Mouse (Mus musculus): ENCODE measurements around the gene Mlxipl. TPM values are rescaled to one million over a fixed set of nuclear protein-coding genes. Genes with fewer than 3 reads are reported as not detected.

Mlxipl gene
- total and polyA plus RNA-seq, 3 experiments: 0.22 TPM; not detected in 2

DNA sequence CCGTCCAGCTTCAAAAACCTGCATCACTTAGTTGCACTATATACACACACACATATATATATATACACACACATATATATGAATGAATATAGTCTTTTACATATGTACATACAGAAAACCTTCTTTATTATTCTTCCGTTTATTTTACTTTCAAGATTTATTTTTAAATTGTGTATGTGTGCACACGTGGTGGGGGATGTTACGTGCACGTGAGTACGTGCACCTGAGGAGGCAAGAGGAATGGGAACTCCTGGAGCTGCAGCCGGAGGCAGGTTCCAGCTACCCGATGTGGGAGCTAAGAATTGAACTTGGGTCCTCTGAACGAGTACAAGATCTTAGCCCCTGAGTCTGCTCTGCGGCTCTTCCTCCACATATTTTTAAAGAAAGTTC is 96.5 kb downstream of the Mlxipl start:
- TF ChIP-seq GATA1 (IDR thresholded peaks at IDR 0.05; ENCODE audit: borderline replicate concordance, low read length): no peak
- no peak for TF ChIP-seq GATA2 (IDR thresholded peaks at IDR 0.05; ENCODE audit: borderline replicate concordance, low read depth, low read length)
- TF ChIP-seq CTCF (IDR thresholded peaks at IDR 0.05; ENCODE audit: low read depth, low read length): no peak
- H3K36me3 ChIP-seq (replicated peaks): peaks cover 49% of the 10 kb centered on the region
- no peak for ATAC-seq (ENCODE audit: extremely low read depth, insufficient number of reproducible peaks, low FRiP score, poor library complexity, severe bottlenecking)
- H3K27me3 ChIP-seq (ENCODE audit: insufficient read depth, low read length): no peaks in the 10 kb centered on the region
- no peak for DNase-seq (ENCODE audit: low spot score)
- H3K4me1 ChIP-seq (ENCODE audit: insufficient read depth, low read depth, low read length): peaks cover 26% of the 10 kb centered on the region
- peak overlapping the region; percentile 97 for H3K4me3 ChIP-seq (ENCODE audit: low read depth, low read length)
- peaks cover 6% of the 10 kb centered on the region for H3K9me3 ChIP-seq (replicated peaks)

GRCm38 (mm10) chr5:135186621-135187348 is 97.1 kb downstream of the Mlxipl start, which contains the start of gene Baz1b:
Gene Baz1b (plus strand): TSS chr5:135187264.
- Histone ChIP-seq H3K36me3 (replicated peaks) (peaks cover 48% of the 10 kb centered on the region), H3K27me3 (ENCODE audit: insufficient read depth, low read length) (no peaks in the 10 kb centered on the region), H3K9me3 (replicated peaks) (peaks cover 6% of the 10 kb centered on the region), H3K4me1 (ENCODE audit: insufficient read depth, low read depth, low read length) (peaks cover 30% of the 10 kb centered on the region), H3K4me3 (ENCODE audit: low read depth, low read length) (peak within 1 kb of the TSS; percentile 97)
- DNase-seq (ENCODE audit: low spot score): peak; percentile 97
- TF ChIP-seq CTCF (IDR thresholded peaks at IDR 0.05; ENCODE audit: low read depth, low read length) (no peak), GATA1 (IDR thresholded peaks at IDR 0.05; ENCODE audit: borderline replicate concordance, low read length) (no peak), GATA2 (IDR thresholded peaks at IDR 0.05; ENCODE audit: borderline replicate concordance, low read depth, low read length) (no peak), POLR2AphosphoS5 (IDR thresholded peaks at IDR 0.05; ENCODE audit: insufficient replicate concordance, low read depth, low read length) (no peak), TAL1 (conservative IDR thresholded peaks at IDR 0.05; ENCODE audit: low read depth, low read length) (no peak)
- ATAC-seq (ENCODE audit: extremely low read depth, insufficient number of reproducible peaks, low FRiP score, poor library complexity, severe bottlenecking): peak; percentile 93

- Histone ChIP-seq H3K9me3 (replicated peaks) (peaks cover 6% of the 10 kb centered on the region), H3K27me3 (ENCODE audit: insufficient read depth, low read length) (no peaks in the 10 kb centered on the region), H3K4me1 (ENCODE audit: insufficient read depth, low read depth, low read length) (peaks cover 32% of the 10 kb centered on the region), H3K36me3 (replicated peaks) (peaks cover 46% of the 10 kb centered on the region), H3K4me3 (ENCODE audit: low read depth, low read length) (peak overlapping the region; percentile 97)
- TF ChIP-seq CTCF (IDR thresholded peaks at IDR 0.05; ENCODE audit: low read depth, low read length) (no peak), GATA1 (IDR thresholded peaks at IDR 0.05; ENCODE audit: borderline replicate concordance, low read length) (no peak), TAL1 (conservative IDR thresholded peaks at IDR 0.05; ENCODE audit: low read depth, low read length) (no peak), POLR2AphosphoS5 (IDR thresholded peaks at IDR 0.05; ENCODE audit: insufficient replicate concordance, low read depth, low read length) (no peak), GATA2 (IDR thresholded peaks at IDR 0.05; ENCODE audit: borderline replicate concordance, low read depth, low read length) (no peak)
- DNase-seq (ENCODE audit: low spot score): peak; percentile 18
- ATAC-seq (ENCODE audit: extremely low read depth, insufficient number of reproducible peaks, low FRiP score, poor library complexity, severe bottlenecking): no peak
Observed at GRCm38 (mm10) chr5:135187349-135188213, 97.9 kb downstream of the Mlxipl start.

Other genes starting within 250 kb of the Mlxipl start
- not detected in 2 replicates for gene Tmem270, start 183.2 kb upstream of the Mlxipl start, total RNA-seq (2014; fragmentation: Nextera tagmentation)
- gene Tmem270, start 183.2 kb upstream of the Mlxipl start, total RNA-seq (2017): not detected in 2 replicates
- not detected in 2 replicates for gene Tmem270, start 183.2 kb upstream of the Mlxipl start, polyA plus RNA-seq (2012)
- 41.2 TPM in 1 of 2 replicates, not detected in the other for gene Cldn13, start 174.4 kb upstream of the Mlxipl start, total RNA-seq (2014; fragmentation: Nextera tagmentation)
- gene Cldn13, start 174.4 kb upstream of the Mlxipl start, total RNA-seq (2017): 1.9 and 2.3 TPM in 2 replicates
- not detected in 2 replicates for gene Cldn13, start 174.4 kb upstream of the Mlxipl start, polyA plus RNA-seq (2012)
- 10.3 and 11.7 TPM in 2 replicates for gene Mettl27, start 157.5 kb upstream of the Mlxipl start, total RNA-seq (2014; fragmentation: Nextera tagmentation)
- gene Mettl27, start 157.5 kb upstream of the Mlxipl start, total RNA-seq (2017): 4.8 and 6.6 TPM in 2 replicates
- 4.6 and 5.6 TPM in 2 replicates for gene Mettl27, start 157.5 kb upstream of the Mlxipl start, polyA plus RNA-seq (2012)
- not detected in 2 replicates for gene Cldn4, start 143.0 kb upstream of the Mlxipl start, total RNA-seq (2014; fragmentation: Nextera tagmentation)
- 0.06 and 0.22 TPM in 2 replicates for gene Cldn4, start 143.0 kb upstream of the Mlxipl start, total RNA-seq (2017)
- not detected in 2 replicates for gene Cldn4, start 143.0 kb upstream of the Mlxipl start, polyA plus RNA-seq (2012)
- gene Cldn3, start 103.7 kb upstream of the Mlxipl start, total RNA-seq (2014; fragmentation: Nextera tagmentation): not detected in 2 replicates
- not detected in 2 replicates for gene Cldn3, start 103.7 kb upstream of the Mlxipl start, total RNA-seq (2017)
- gene Cldn3, start 103.7 kb upstream of the Mlxipl start, polyA plus RNA-seq (2012): 0.87 and 0.98 TPM in 2 replicates
- gene Abhd11, start 80.7 kb upstream of the Mlxipl start, total RNA-seq (2014; fragmentation: Nextera tagmentation): 21.7 and 36.1 TPM in 2 replicates
- gene Abhd11, start 80.7 kb upstream of the Mlxipl start, total RNA-seq (2017): 37.2 and 45.1 TPM in 2 replicates
- gene Abhd11, start 80.7 kb upstream of the Mlxipl start, polyA plus RNA-seq (2012): 61.2 and 65.9 TPM in 2 replicates
- 3.1 and 4.1 TPM in 2 replicates for gene Stx1a, start 66.4 kb upstream of the Mlxipl start, total RNA-seq (2014; fragmentation: Nextera tagmentation)
- gene Stx1a, start 66.4 kb upstream of the Mlxipl start, total RNA-seq (2017): 2.9 and 3.3 TPM in 2 replicates
- gene Stx1a, start 66.4 kb upstream of the Mlxipl start, polyA plus RNA-seq (2012): 5.6 and 5.9 TPM in 2 replicates
- 17.3 and 25.7 TPM in 2 replicates for gene Dnajc30, start 25.7 kb upstream of the Mlxipl start, total RNA-seq (2014; fragmentation: Nextera tagmentation)
- 8.0 and 8.7 TPM in 2 replicates for gene Dnajc30, start 25.7 kb upstream of the Mlxipl start, total RNA-seq (2017)
- 51.3 and 67.6 TPM in 2 replicates for gene Dnajc30, start 25.7 kb upstream of the Mlxipl start, polyA plus RNA-seq (2012)
- gene Bud23, start 24.9 kb upstream of the Mlxipl start, total RNA-seq (2014; fragmentation: Nextera tagmentation): 67.0 and 73.0 TPM in 2 replicates
- 79.3 and 110 TPM in 2 replicates for gene Bud23, start 24.9 kb upstream of the Mlxipl start, total RNA-seq (2017)
- gene Bud23, start 24.9 kb upstream of the Mlxipl start, polyA plus RNA-seq (2012): 176 and 203 TPM in 2 replicates
- not detected in 2 replicates for gene Vps37d, start 11.6 kb upstream of the Mlxipl start, total RNA-seq (2014; fragmentation: Nextera tagmentation)
- not detected in 2 replicates for gene Vps37d, start 11.6 kb upstream of the Mlxipl start, total RNA-seq (2017)
- gene Vps37d, start 11.6 kb upstream of the Mlxipl start, polyA plus RNA-seq (2012): 0.41 and 0.72 TPM in 2 replicates
- 27.9 and 37.2 TPM in 2 replicates for gene Tbl2, start 59.8 kb downstream of the Mlxipl start, total RNA-seq (2014; fragmentation: Nextera tagmentation)
- gene Tbl2, start 59.8 kb downstream of the Mlxipl start, total RNA-seq (2017): 21.5 and 25.1 TPM in 2 replicates
- 18.2 and 22.5 TPM in 2 replicates for gene Tbl2, start 59.8 kb downstream of the Mlxipl start, polyA plus RNA-seq (2012)
- 33.6 and 54.5 TPM in 2 replicates for gene Bcl7b, start 78.4 kb downstream of the Mlxipl start, total RNA-seq (2014; fragmentation: Nextera tagmentation)
- gene Bcl7b, start 78.4 kb downstream of the Mlxipl start, total RNA-seq (2017): 23.5 and 27.9 TPM in 2 replicates
- gene Bcl7b, start 78.4 kb downstream of the Mlxipl start, polyA plus RNA-seq (2012): 51.1 and 52.4 TPM in 2 replicates
- 223 and 232 TPM in 2 replicates for gene Baz1b, start 97.4 kb downstream of the Mlxipl start, total RNA-seq (2014; fragmentation: Nextera tagmentation)
- gene Baz1b, start 97.4 kb downstream of the Mlxipl start, total RNA-seq (2017): 159 and 187 TPM in 2 replicates
- gene Baz1b, start 97.4 kb downstream of the Mlxipl start, polyA plus RNA-seq (2012): 65.7 and 67.9 TPM in 2 replicates
- not detected in 2 replicates for gene Fzd9, start 161.3 kb downstream of the Mlxipl start, total RNA-seq (2014; fragmentation: Nextera tagmentation)
- 0.17 TPM in 1 of 2 replicates, not detected in the other for gene Fzd9, start 161.3 kb downstream of the Mlxipl start, total RNA-seq (2017)
- 0.66 and 0.94 TPM in 2 replicates for gene Fzd9, start 161.3 kb downstream of the Mlxipl start, polyA plus RNA-seq (2012)